Comparison of ENCODE assay signal across 26 mouse cellular contexts in the genomic region with DNA sequence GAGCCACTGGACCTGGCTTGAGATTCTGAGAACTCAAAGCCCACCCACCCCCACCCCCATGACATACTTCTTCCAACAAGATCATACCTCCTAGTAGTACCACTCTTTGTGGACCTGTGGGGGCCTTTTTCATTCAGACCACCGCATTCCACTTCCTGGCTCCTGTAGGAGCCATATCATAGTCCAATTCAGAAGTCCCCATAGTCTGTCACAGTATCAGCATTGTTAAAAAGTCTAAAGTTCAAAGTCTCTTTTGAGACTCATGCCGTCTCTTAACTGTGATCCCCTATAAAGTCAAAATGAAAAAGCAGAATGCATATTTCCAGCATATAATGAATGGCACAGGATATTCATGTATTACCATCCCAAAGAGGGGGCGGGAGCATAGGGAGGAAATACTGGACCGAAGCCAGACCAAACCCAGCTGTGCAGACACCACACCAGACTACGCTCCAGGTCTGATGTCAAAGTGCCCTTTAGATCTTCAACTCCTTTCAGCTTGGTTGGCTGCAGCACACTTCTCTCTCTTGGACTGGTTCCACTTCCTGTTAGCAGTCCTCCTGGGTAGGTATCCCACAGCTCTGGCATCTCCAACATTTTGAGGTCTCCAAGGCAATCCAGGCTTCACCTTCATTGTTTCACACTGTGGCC. TPM values are rescaled to one million over a fixed set of nuclear protein-coding genes. Genes with fewer than 3 reads are reported as not detected.
DNase-seq lines count a peak whose midpoint lies in the region; ATAC-seq lines count a peak whose summit lies in the region.
"Had no signal": no experiment of that assay in that cellular context is flagged by ENCODE, and none has a peak within 500 bp of the region (broad histone marks: within the 10 kb centered on the region; RNA-seq: fewer than 3 reads in every experiment).

No protein-coding gene starts in this region.

- H3K4me1 ChIP-seq in kidney, embryonic 15.5 days: no peaks in the 10 kb centered on the region
- H3K4me1 ChIP-seq in liver, embryonic 15.5 days (replicated peaks): 0 out of 2 replicates have a peak, but pooled peaks cover 6% of the 10 kb centered on the region
- no peaks in the 10 kb centered on the region; the same call in 1 of the 2 replicates for H3K4me1 ChIP-seq in intestine, embryonic 16.5 days (ENCODE audit: control insufficient read depth, insufficient read depth, low read length)
- H3K4me1 ChIP-seq: embryonic facial prominence, embryonic 13.5 days; forebrain, embryonic 10.5 days; forebrain, embryonic 15.5 days; heart, embryonic 10.5 days; limb, embryonic 10.5 days; limb, embryonic 15.5 days had no signal

- peaks cover 59% of the 10 kb centered on the region for H3K36me3 ChIP-seq in kidney, embryonic 15.5 days
- H3K36me3 ChIP-seq in liver, embryonic 15.5 days (replicated peaks): peaks cover 76% of the 10 kb centered on the region
- no peaks in the 10 kb centered on the region for H3K36me3 ChIP-seq in intestine, embryonic 16.5 days (ENCODE audit: control insufficient read depth, insufficient read depth, low read length)

- H3K4me2 ChIP-seq in kidney, embryonic 15.5 days: no peak overlapping the region
- H3K4me2 ChIP-seq in liver, embryonic 15.5 days: no peak overlapping the region
- no peak overlapping the region for H3K4me2 ChIP-seq in intestine, embryonic 16.5 days (ENCODE audit: low read depth, low read length)
- H3K4me2 ChIP-seq: embryonic facial prominence, embryonic 13.5 days; forebrain, embryonic 15.5 days; hindbrain, embryonic 14.5 days; limb, embryonic 15.5 days; lung, embryonic 14.5 days had no signal

- H3K9me3 ChIP-seq in kidney, embryonic 15.5 days (replicated peaks): no peaks in the 10 kb centered on the region
- H3K9me3 ChIP-seq in liver, embryonic 15.5 days (replicated peaks): no peaks in the 10 kb centered on the region
- H3K9me3 ChIP-seq in intestine, embryonic 16.5 days (ENCODE audit: control insufficient read depth, low read length): no peaks in the 10 kb centered on the region
- H3K9me3 ChIP-seq: embryonic facial prominence, embryonic 13.5 days; forebrain, embryonic 10.5 days; forebrain, embryonic 15.5 days; heart, embryonic 10.5 days; limb, embryonic 10.5 days; limb, embryonic 15.5 days had no signal

- H3K27ac ChIP-seq in kidney, embryonic 15.5 days: no peak overlapping the region
- H3K27ac ChIP-seq in liver, embryonic 15.5 days (replicated peaks): peak overlapping the region; percentile 14; the same call in 1 of the 2 replicates
- peak overlapping the region; percentile 40; the same call in 1 of the 2 replicates for H3K27ac ChIP-seq in intestine, embryonic 16.5 days (ENCODE audit: low read length)
- H3K27ac ChIP-seq: embryonic facial prominence, embryonic 13.5 days; forebrain, embryonic 10.5 days; forebrain, embryonic 15.5 days; heart, embryonic 10.5 days; hindbrain, embryonic 14.5 days; limb, embryonic 10.5 days; limb, embryonic 15.5 days had no signal

- H3K4me3 ChIP-seq in kidney, embryonic 15.5 days (replicated peaks): no peak overlapping the region
- no peak overlapping the region for H3K4me3 ChIP-seq in liver, embryonic 15.5 days (replicated peaks)
- H3K4me3 ChIP-seq in intestine, embryonic 16.5 days (ENCODE audit: low read length): no peak overlapping the region
- H3K4me3 ChIP-seq: embryonic facial prominence, embryonic 13.5 days; forebrain, embryonic 10.5 days; forebrain, embryonic 15.5 days; heart, embryonic 10.5 days; limb, embryonic 10.5 days; limb, embryonic 15.5 days had no signal

- no peaks in the 10 kb centered on the region for H3K27me3 ChIP-seq in kidney, embryonic 15.5 days
- no peaks in the 10 kb centered on the region for H3K27me3 ChIP-seq in liver, embryonic 15.5 days
- H3K27me3 ChIP-seq in intestine, embryonic 16.5 days (replicated peaks; ENCODE audit: control insufficient read depth, insufficient read depth, low read length): no peaks in the 10 kb centered on the region
- H3K27me3 ChIP-seq: embryonic facial prominence, embryonic 13.5 days; forebrain, embryonic 15.5 days; limb, embryonic 15.5 days had no signal

- ATAC-seq in kidney, embryonic 15.5 days (replicated peaks; ENCODE audit: low FRiP score): no peak
- no peak for ATAC-seq in liver, embryonic 15.5 days (ENCODE audit: insufficient read depth)
- ATAC-seq in intestine, embryonic 16.5 days: peak; percentile 84
- ATAC-seq: forebrain, embryonic 15.5 days; inflammation-experienced regulatory T-cells, adult 6 months had no signal

- peak; percentile 40 for DNase-seq in kidney, adult 11 months
- no peak for DNase-seq in liver
- DNase-seq in kidney, postnatal 36 days: peak; percentile 46 to 51
- no peak for DNase-seq in cerebellum, postnatal 36 days
- DNase-seq in gastrocnemius, postnatal 4 days (ENCODE audit: low spot score in 2 of 2): no peak
- DNase-seq: adrenal gland, postnatal 14 days; cerebellum, adult 11 months; cerebellum, adult 9-10 months; gastrocnemius, postnatal 10 days; layer of hippocampus, adult 9-11 months; lung, embryonic 14.5 days; lung, postnatal 14 days; midbrain, embryonic 14.5 days; right cerebral cortex, postnatal 4 days; thymus, postnatal 4 days had no signal

- WGBS in kidney, embryonic 15.5 days: 77% methylated on average over 5 of the region's 5 CpGs
- WGBS in liver, embryonic 15.5 days (ENCODE audit: insufficient replicate concordance): 86% methylated on average over 5 of the region's 5 CpGs
- WGBS in intestine, embryonic 16.5 days: 62% methylated on average over 5 of the region's 5 CpGs

- no peak overlapping the region for H3K9ac ChIP-seq in kidney, embryonic 15.5 days
- no peak overlapping the region for H3K9ac ChIP-seq in liver, embryonic 15.5 days
- H3K9ac ChIP-seq in intestine, embryonic 16.5 days (ENCODE audit: low read depth, low read length): no peak overlapping the region
- H3K9ac ChIP-seq: embryonic facial prominence, embryonic 13.5 days; forebrain, embryonic 15.5 days; hindbrain, embryonic 14.5 days; limb, embryonic 15.5 days; lung, embryonic 14.5 days had no signal

RNA-seq across cellular contexts. Expression of gene Phlpp2, which starts 11.8 kb away (rescaled TPM):
- polyA plus RNA-seq in kidney, embryonic 15.5 days (2015; fragmentation: Nextera tagmentation; extraction: Ambion mirVana): 2.4 and 3.5 TPM in 2 replicates
- 3.2 and 3.7 TPM in 2 replicates for polyA plus RNA-seq in liver, embryonic 15.5 days (2015; fragmentation: Nextera tagmentation; extraction: Ambion mirVana)
- polyA plus RNA-seq in intestine, embryonic 16.5 days (2015; fragmentation: Nextera tagmentation; extraction: Ambion mirVana): 1.7 and 2.1 TPM in 2 replicates
- total RNA-seq in gastrocnemius, postnatal 4 days (2021): 1 to 10 TPM; 7.6 to 7.7 TPM

Comparison
In these comparisons a context has a peak if more than half of its experiments do, and no peak if none do; other contexts are left out.
1. DNase-seq: peak in kidney, adult 11 months (single experiment) and kidney, postnatal 36 days (2 of 2); none in liver (single experiment), cerebellum, postnatal 36 days (0 of 2) and gastrocnemius, postnatal 4 days (0 of 2).